Mouse (Mus musculus) neural tube, embryonic 14.5 days (tissue): ENCODE results near the gene Ube2d2b. TPM values are rescaled to one million over a fixed set of nuclear protein-coding genes. Genes with fewer than 3 reads are reported as not detected.

ENCODE experiments used
- ATAC-seq: fragments of 200-750 bp; cut with Nextera tagmentation; 2 replicates; pipeline ENCODE4 v1.8.0; 2017; ENCODE audit warnings: low read depth, mild to moderate bottlenecking, moderate TSS enrichment, moderate library complexity
- H3K27ac ChIP-seq: fragments of 300-500 bp; sonication (generic); 2 replicates; pipeline ENCODE4 v1.5.1; 2014; ENCODE audit warnings: low read depth, mild to moderate bottlenecking, control low read depth, low read length, moderate library complexity, mixed read lengths
- H3K27me3 ChIP-seq: fragments of 300-500 bp; sonication (generic); 2 replicates; pipeline ENCODE4 v1.6.1; 2014; ENCODE audit warnings: low read length; ENCODE audit not compliant: control insufficient read depth, insufficient read depth
- H3K36me3 ChIP-seq: fragments of 300-500 bp; sonication (generic); 2 replicates; pipeline ENCODE4 v1.6.1; 2014; ENCODE audit warnings: low read length, mixed read lengths; ENCODE audit not compliant: control insufficient read depth, insufficient read depth
- H3K4me1 ChIP-seq: fragments of 300-500 bp; sonication (generic); 2 replicates; pipeline ENCODE4 v1.6.1; 2014; ENCODE audit warnings: low read length; ENCODE audit not compliant: control insufficient read depth, insufficient read depth
- H3K4me2 ChIP-seq: fragments of 300-500 bp; sonication (generic); 2 replicates; pipeline ENCODE4 v1.6.1; 2014; ENCODE audit warnings: mild to moderate bottlenecking, low read depth, low read length, control low read depth
- H3K4me3 ChIP-seq: fragments of 300-500 bp; sonication (generic); 2 replicates; pipeline ENCODE4 v1.5.1; 2014; ENCODE audit warnings: low read depth, low read length, control low read depth, mixed read lengths
- H3K9ac ChIP-seq: fragments of 300-500 bp; sonication (generic); replicated peaks from 2 replicates; pipeline ENCODE4 v1.6.1; 2014; ENCODE audit warnings: low read depth, mild to moderate bottlenecking, control low read depth, low read length, mixed read lengths
- H3K9me3 ChIP-seq: fragments of 300-500 bp; sonication (generic); 2 replicates; pipeline ENCODE4 v1.6.1; 2016; ENCODE audit warnings: low read length; ENCODE audit not compliant: control insufficient read depth
- WGBS: fragments of 180-500 bp; shearing (Covaris S2); extraction: QIAGEN DNeasy Blood & Tissue Kit; methylation state at CpG from one replicate; pipeline ENCODE4 v1.1.7; 2014; 5-methylcytosine and 5-hydroxymethylcytosine counted together
- polyA plus RNA-seq: library from polyadenylated mRNA; unstranded; fragments of >200 nt; fragmentation: Nextera tagmentation; extraction: Ambion mirVana; gene quantifications from 2 replicates; pipeline ENCODE4 v1.2.1, GENCODE M21; 2014

Ube2d2b gene
- polyA plus RNA-seq, 1 experiment from 2014 or later: 1.1 TPM

GRCm38 (mm10) chr5:107847349-107847748 lies 17.4 kb downstream of the Ube2d2b start:
- no peaks in the 10 kb centered on the region for H3K4me1 ChIP-seq
- 83% methylated on average over 5 of the region's 5 CpGs for WGBS
- no peaks in the 10 kb centered on the region for H3K36me3 ChIP-seq
- H3K9me3 ChIP-seq: no peaks in the 10 kb centered on the region
- no peak overlapping the region for H3K4me2 ChIP-seq
- no peak overlapping the region for H3K4me3 ChIP-seq
- no peak for ATAC-seq
- H3K27me3 ChIP-seq: no peaks in the 10 kb centered on the region
- no peak overlapping the region for H3K9ac ChIP-seq
- H3K27ac ChIP-seq: no peak overlapping the region

- H3K27ac ChIP-seq: no peak overlapping the region
- no peak for ATAC-seq
- H3K27me3 ChIP-seq: no peaks in the 10 kb centered on the region
- H3K9me3 ChIP-seq: no peaks in the 10 kb centered on the region
- H3K9ac ChIP-seq: no peak overlapping the region
- no peaks in the 10 kb centered on the region for H3K4me1 ChIP-seq
- 82% methylated on average over 2 of the region's 2 CpGs for WGBS
- no peak overlapping the region for H3K4me3 ChIP-seq
- H3K36me3 ChIP-seq: no peaks in the 10 kb centered on the region
- H3K4me2 ChIP-seq: no peak overlapping the region
Measured at GRCm38 (mm10) chr5:107847817-107848216, 17.9 kb downstream of the Ube2d2b start.

DNA sequence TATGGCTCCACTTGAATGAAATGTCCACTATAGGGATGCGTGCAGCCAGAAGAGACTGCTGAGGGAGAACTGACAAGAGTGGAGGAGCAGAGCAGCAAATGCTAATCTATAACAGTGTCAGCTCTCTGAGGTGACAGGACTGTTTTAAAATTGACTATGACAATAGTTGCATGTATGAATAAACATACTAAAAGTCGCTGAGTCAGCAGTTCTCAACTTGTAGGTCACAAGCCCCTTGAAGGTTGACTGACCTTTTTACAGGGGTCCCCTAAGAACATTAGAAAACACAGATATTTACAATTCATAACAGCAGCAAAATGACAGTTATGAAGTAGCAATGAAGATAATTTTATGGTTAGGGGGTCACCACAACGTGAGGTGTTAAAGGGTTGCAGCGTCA lies 19.1 kb downstream of the Ube2d2b start:
- no peaks in the 10 kb centered on the region for H3K27me3 ChIP-seq
- no peaks in the 10 kb centered on the region for H3K9me3 ChIP-seq
- H3K36me3 ChIP-seq: no peaks in the 10 kb centered on the region
- H3K4me3 ChIP-seq: no peak overlapping the region
- no peak for ATAC-seq
- 92% methylated on average over 4 of the region's 4 CpGs for WGBS
- H3K4me2 ChIP-seq: no peak overlapping the region
- no peak overlapping the region for H3K27ac ChIP-seq
- no peak overlapping the region for H3K9ac ChIP-seq
- H3K4me1 ChIP-seq: no peaks in the 10 kb centered on the region

GRCm38 (mm10) chr5:107853807-107854206 lies 23.9 kb downstream of the Ube2d2b start:
- Histone ChIP-seq H3K36me3 (no peaks in the 10 kb centered on the region), H3K4me3 (no peak overlapping the region), H3K9ac (no peak overlapping the region), H3K27me3 (no peaks in the 10 kb centered on the region), H3K27ac (no peak overlapping the region), H3K9me3 (no peaks in the 10 kb centered on the region), H3K4me2 (no peak overlapping the region), H3K4me1 (no peaks in the 10 kb centered on the region)
- WGBS: 44% methylated on average over 6 of the region's 6 CpGs
- no peak for ATAC-seq

- ATAC-seq: no peak
- WGBS: 86% methylated on average over 3 of the region's 3 CpGs
Measured at GRCm38 (mm10) chr5:107854556-107854955, 24.7 kb downstream of the Ube2d2b start.

DNA sequence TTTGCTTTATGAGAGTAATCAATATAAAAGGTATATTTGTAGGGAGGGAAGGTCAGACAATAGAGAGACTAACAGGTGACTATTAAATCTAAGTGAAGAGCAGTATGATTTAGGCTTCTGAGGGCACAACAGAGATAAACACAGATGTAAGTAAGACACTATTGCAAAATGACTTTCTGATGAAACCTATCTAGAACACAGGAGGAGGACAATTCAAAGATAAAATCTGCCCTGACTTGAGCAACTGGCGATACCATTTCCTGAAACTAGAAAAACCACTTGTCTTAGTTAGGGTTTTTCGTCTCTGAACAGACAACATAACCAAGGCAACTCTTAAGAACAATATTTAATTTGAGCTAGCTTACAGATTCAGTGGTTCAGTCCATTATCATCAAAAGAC lies 25.6 kb downstream of the Ube2d2b start:
- ATAC-seq: no peak
- Histone ChIP-seq H3K4me3 (no peak overlapping the region), H3K27ac (no peak overlapping the region), H3K4me2 (no peak overlapping the region), H3K4me1 (no peaks in the 10 kb centered on the region), H3K27me3 (no peaks in the 10 kb centered on the region), H3K9ac (no peak overlapping the region), H3K9me3 (no peaks in the 10 kb centered on the region), H3K36me3 (no peaks in the 10 kb centered on the region)
- 94% methylated on average over 2 of the region's 2 CpGs for WGBS

More at GRCm38 (mm10) chr5:107854556-107854955, 24.7 kb downstream of the Ube2d2b start:
- Histone ChIP-seq H3K36me3 (no peaks in the 10 kb centered on the region), H3K9me3 (no peaks in the 10 kb centered on the region), H3K9ac (no peak overlapping the region), H3K27me3 (no peaks in the 10 kb centered on the region), H3K27ac (no peak overlapping the region), H3K4me2 (no peak overlapping the region), H3K4me3 (no peak overlapping the region), H3K4me1 (no peaks in the 10 kb centered on the region)

DNA sequence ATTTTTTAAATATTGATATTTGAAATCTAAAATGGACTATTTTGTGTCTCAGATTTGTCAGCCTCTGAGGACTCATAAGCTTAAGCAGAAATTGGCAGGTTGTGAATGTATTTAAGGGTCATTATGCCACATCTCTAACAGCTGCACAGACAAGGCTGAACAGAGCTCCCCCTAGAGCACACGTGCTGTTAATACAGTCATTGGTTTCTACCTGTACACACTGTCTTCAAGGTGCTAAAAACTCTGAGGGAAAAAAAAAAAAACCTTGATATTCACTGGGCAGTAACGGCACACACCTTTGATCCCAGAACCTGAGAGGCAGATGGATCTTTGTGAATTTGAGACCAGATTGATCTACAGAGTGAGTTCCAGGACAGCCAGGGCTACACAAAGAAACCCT lies 29.1 kb downstream of the Ube2d2b start:
- WGBS: 55% methylated on average over 2 of the region's 2 CpGs
- H3K36me3 ChIP-seq: no peaks in the 10 kb centered on the region
- no peaks in the 10 kb centered on the region for H3K27me3 ChIP-seq
- H3K4me1 ChIP-seq: no peaks in the 10 kb centered on the region
- H3K27ac ChIP-seq: no peak overlapping the region
- no peak overlapping the region for H3K4me2 ChIP-seq
- ATAC-seq: no peak
- no peak overlapping the region for H3K9ac ChIP-seq
- no peak overlapping the region for H3K4me3 ChIP-seq
- no peaks in the 10 kb centered on the region for H3K9me3 ChIP-seq

GRCm38 (mm10) chr5:107863971-107864370 lies 34.1 kb downstream of the Ube2d2b start:
- ATAC-seq: no peak
- no peak overlapping the region for H3K27ac ChIP-seq
- H3K27me3 ChIP-seq: no peaks in the 10 kb centered on the region
- H3K36me3 ChIP-seq: no peaks in the 10 kb centered on the region
- no peak overlapping the region for H3K9ac ChIP-seq
- WGBS: 84% methylated on average over 3 of the region's 3 CpGs
- no peaks in the 10 kb centered on the region for H3K9me3 ChIP-seq
- H3K4me2 ChIP-seq: no peak overlapping the region
- H3K4me1 ChIP-seq: peaks cover 2% of the 10 kb centered on the region; the same call in 1 of the 2 replicates
- no peak overlapping the region for H3K4me3 ChIP-seq

DNA sequence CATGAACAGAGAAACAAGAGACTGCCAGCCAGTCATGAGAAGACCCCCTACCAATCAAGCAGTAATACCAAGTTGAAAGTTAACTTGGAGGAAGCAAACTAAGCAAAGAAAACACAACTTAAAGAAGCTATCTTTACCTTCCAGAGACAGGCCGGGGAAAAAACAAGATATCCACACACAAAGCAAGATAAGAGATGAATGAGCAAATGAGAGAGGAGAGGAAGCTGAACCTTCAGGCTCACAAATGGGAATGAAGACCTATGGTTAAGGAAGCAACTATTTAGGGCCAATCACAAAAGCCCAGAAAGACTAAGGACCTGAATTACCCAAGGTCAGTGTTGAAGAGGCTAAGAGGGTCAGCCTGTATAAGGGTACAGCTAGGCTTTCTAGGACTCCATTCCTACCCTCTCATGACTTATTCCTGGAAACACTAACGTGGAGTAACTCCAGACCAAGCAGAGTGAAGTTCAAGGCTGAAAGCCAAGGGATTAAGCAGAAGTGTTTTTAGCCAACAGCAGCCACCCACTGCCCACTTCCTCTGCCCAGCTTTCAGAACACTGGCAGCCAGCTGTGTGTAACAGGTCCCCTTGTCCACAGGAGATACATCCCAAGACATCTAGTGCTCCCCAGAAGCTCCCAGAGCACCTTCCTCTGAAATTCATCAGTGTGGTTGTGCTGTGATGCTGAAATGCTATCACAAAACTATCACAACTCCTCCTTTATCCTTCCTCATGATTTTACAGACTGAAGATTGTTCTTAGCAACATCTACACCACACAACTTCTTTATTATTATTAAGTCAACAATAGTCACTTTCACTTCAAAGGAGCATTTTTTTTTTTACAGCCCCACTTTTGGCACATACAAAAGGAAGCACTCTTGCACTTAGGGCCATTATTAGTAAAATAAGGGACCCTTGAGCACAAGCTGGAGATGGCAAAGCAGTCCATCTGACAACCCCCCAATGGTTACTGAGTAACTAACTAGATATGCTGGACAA lies 36.5 kb downstream of the Ube2d2b start:
- no peak overlapping the region for H3K27ac ChIP-seq
- no peaks in the 10 kb centered on the region for H3K36me3 ChIP-seq
- H3K27me3 ChIP-seq: no peaks in the 10 kb centered on the region
- H3K4me1 ChIP-seq: peaks cover 2% of the 10 kb centered on the region; the same call in 1 of the 2 replicates
- no peaks in the 10 kb centered on the region for H3K9me3 ChIP-seq
- no peak overlapping the region for H3K4me3 ChIP-seq
- WGBS: 67% methylated on average over 2 of the region's 2 CpGs
- no peak overlapping the region for H3K4me2 ChIP-seq
- no peak overlapping the region for H3K9ac ChIP-seq
- no peak for ATAC-seq
